Mouse (Mus musculus) intestine, embryonic 15.5 days (tissue): ENCODE data around the gene Commd9. TPM values are rescaled to one million over a fixed set of nuclear protein-coding genes. Genes with fewer than 3 reads are reported as not detected.

Experiments
- ATAC-seq: fragments of 200-750 bp; cut with Nextera tagmentation; 2 replicates; pipeline ENCODE4 v1.8.0; 2017; ENCODE audit warnings: moderate TSS enrichment, moderate library complexity
- H3K27ac ChIP-seq: fragments of 300-500 bp; sonication (generic); 2 replicates; pipeline ENCODE4 v1.5.1; 2015; ENCODE audit warnings: mild to moderate bottlenecking, inconsistent platforms
- H3K27me3 ChIP-seq: fragments of 300-500 bp; sonication (generic); replicated peaks from 2 replicates; pipeline ENCODE4 v1.6.1; 2015; ENCODE audit warnings: inconsistent platforms
- H3K36me3 ChIP-seq: fragments of 300-500 bp; sonication (generic); 2 replicates; pipeline ENCODE4 v1.6.1; 2015; ENCODE audit warnings: inconsistent platforms
- H3K4me1 ChIP-seq: fragments of 300-500 bp; sonication (generic); replicated peaks from 2 replicates; pipeline ENCODE4 v1.6.1; 2015; ENCODE audit warnings: inconsistent platforms
- H3K4me2 ChIP-seq: fragments of 300-500 bp; sonication (generic); replicated peaks from 2 replicates; pipeline ENCODE4 v1.6.1; 2015; ENCODE audit warnings: mild to moderate bottlenecking, inconsistent platforms
- H3K4me3 ChIP-seq: fragments of 300-500 bp; sonication (generic); replicated peaks from 2 replicates; pipeline ENCODE4 v1.5.1; 2015; ENCODE audit warnings: inconsistent platforms
- H3K9ac ChIP-seq: fragments of 300-500 bp; sonication (generic); 2 replicates; pipeline ENCODE4 v1.6.1; 2015; ENCODE audit warnings: inconsistent platforms
- H3K9me3 ChIP-seq: fragments of 300-500 bp; sonication (generic); 2 replicates; pipeline ENCODE4 v1.6.1; 2016; ENCODE audit warnings: inconsistent platforms
- WGBS: fragments of 180-500 bp; shearing (Covaris S2); methylation state at CpG from one replicate; pipeline ENCODE4 v1.1.7; 2015; 5-methylcytosine and 5-hydroxymethylcytosine counted together
- polyA plus RNA-seq: library from polyadenylated mRNA; unstranded; fragments of >200 nt; fragmentation: Nextera tagmentation; extraction: Ambion mirVana; gene quantifications from 2 replicates; pipeline ENCODE4 v1.2.1, GENCODE M21; 2015

Gene Commd9
- polyA plus RNA-seq, 1 experiment from 2014 or later: 65.5 TPM

- no peak overlapping the region for H3K9ac ChIP-seq
- 90% methylated on average over 4 of the region's 4 CpGs for WGBS
- no peak for ATAC-seq
Measured at GRCm38 (mm10) chr2:101922302-101922701, 36.3 kb downstream of the Commd9 start.

GRCm38 (mm10) chr2:101923181-101923580 lies 37.1 kb downstream of the Commd9 start:
- H3K4me1 ChIP-seq: no peaks in the 10 kb centered on the region; the same call in 1 of the 2 replicates
- no peak overlapping the region for H3K27ac ChIP-seq
- no peaks in the 10 kb centered on the region for H3K27me3 ChIP-seq
- no peak overlapping the region for H3K4me3 ChIP-seq
- 0 out of 2 replicates have a peak overlapping the region, but pooled peaks have one; percentile 25 for H3K4me2 ChIP-seq
- no peaks in the 10 kb centered on the region for H3K36me3 ChIP-seq
- no peaks in the 10 kb centered on the region for H3K9me3 ChIP-seq
- no peak overlapping the region for H3K9ac ChIP-seq
- WGBS: 62% methylated on average over 4 of the region's 4 CpGs
- peak; percentile 86 for ATAC-seq

More at GRCm38 (mm10) chr2:101922302-101922701, 36.3 kb downstream of the Commd9 start:
- no peaks in the 10 kb centered on the region for H3K36me3 ChIP-seq
- no peak overlapping the region for H3K4me2 ChIP-seq
- no peaks in the 10 kb centered on the region; the same call in 1 of the 2 replicates for H3K4me1 ChIP-seq
- H3K27ac ChIP-seq: no peak overlapping the region
- H3K27me3 ChIP-seq: no peaks in the 10 kb centered on the region
- H3K9me3 ChIP-seq: no peaks in the 10 kb centered on the region
- H3K4me3 ChIP-seq: no peak overlapping the region

GRCm38 (mm10) chr2:101925183-101925582 lies 39.1 kb downstream of the Commd9 start:
- no peak overlapping the region for H3K4me3 ChIP-seq
- WGBS: 74% methylated on average over 3 of the region's 3 CpGs
- H3K27me3 ChIP-seq: no peaks in the 10 kb centered on the region
- H3K27ac ChIP-seq: no peak overlapping the region
- no peaks in the 10 kb centered on the region for H3K4me1 ChIP-seq
- H3K4me2 ChIP-seq: no peak overlapping the region
- H3K9ac ChIP-seq: no peak overlapping the region
- no peaks in the 10 kb centered on the region for H3K9me3 ChIP-seq
- H3K36me3 ChIP-seq: no peaks in the 10 kb centered on the region
- ATAC-seq: no peak

DNA sequence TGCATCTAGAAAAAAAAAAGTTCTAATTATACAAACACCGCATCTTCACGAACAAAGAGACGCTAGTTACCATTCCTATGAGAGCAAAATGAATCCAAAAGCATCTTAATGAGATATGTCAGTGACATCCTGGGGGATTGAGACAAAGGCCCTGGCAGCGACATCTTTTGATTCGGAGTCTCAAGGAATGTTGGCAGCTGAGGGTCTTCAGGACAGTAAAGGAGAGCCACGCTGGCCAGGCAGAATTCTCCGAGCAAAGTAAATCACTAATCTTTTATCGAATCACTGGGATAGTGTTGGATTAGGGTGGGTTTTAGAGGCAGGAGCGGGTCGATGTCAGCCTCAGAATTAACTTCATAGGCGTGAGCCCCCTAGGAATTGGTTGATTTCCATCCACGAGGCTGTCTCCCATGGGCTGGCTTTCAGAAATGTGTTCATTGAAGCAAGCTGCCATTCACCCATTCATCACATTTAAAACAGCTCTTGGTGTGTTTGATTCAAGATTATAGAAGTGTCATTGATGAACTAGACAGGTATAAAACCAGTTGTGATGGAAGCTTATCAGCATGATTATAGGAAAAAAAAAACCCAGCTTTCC lies 39.6 kb downstream of the Commd9 start:
- no peaks in the 10 kb centered on the region for H3K9me3 ChIP-seq
- H3K4me3 ChIP-seq: no peak overlapping the region
- no peaks in the 10 kb centered on the region for H3K36me3 ChIP-seq
- WGBS: 87% methylated on average over 12 of the region's 12 CpGs
- no peak overlapping the region for H3K27ac ChIP-seq
- H3K27me3 ChIP-seq: no peaks in the 10 kb centered on the region
- no peak overlapping the region for H3K4me2 ChIP-seq
- no peak overlapping the region for H3K9ac ChIP-seq
- ATAC-seq: no peak
- no peaks in the 10 kb centered on the region for H3K4me1 ChIP-seq

GRCm38 (mm10) chr2:101932169-101932936 lies 46.3 kb downstream of the Commd9 start:
- ATAC-seq: peak; percentile 93
- Histone ChIP-seq H3K27ac (0 out of 2 replicates have a peak overlapping the region, but pooled peaks have one; percentile 18), H3K4me2 (no peak overlapping the region), H3K4me3 (no peak overlapping the region), H3K4me1 (no peaks in the 10 kb centered on the region), H3K36me3 (no peaks in the 10 kb centered on the region), H3K9ac (no peak overlapping the region), H3K27me3 (no peaks in the 10 kb centered on the region), H3K9me3 (no peaks in the 10 kb centered on the region)
- WGBS: 69% methylated on average over 14 of the region's 14 CpGs

- Histone ChIP-seq H3K4me1 (no peaks in the 10 kb centered on the region), H3K27ac (no peak overlapping the region), H3K27me3 (no peaks in the 10 kb centered on the region), H3K4me3 (no peak overlapping the region), H3K36me3 (no peaks in the 10 kb centered on the region), H3K4me2 (no peak overlapping the region), H3K9ac (no peak overlapping the region), H3K9me3 (no peaks in the 10 kb centered on the region)
- 84% methylated on average over 3 of the region's 3 CpGs for WGBS
- no peak for ATAC-seq
Measured at GRCm38 (mm10) chr2:101933301-101933700, 47.3 kb downstream of the Commd9 start.

GRCm38 (mm10) chr2:101935006-101935405 lies 49.0 kb downstream of the Commd9 start:
- ATAC-seq: no peak
- WGBS: 74% methylated on average over 1 of the region's 1 CpGs
- Histone ChIP-seq H3K4me1 (no peaks in the 10 kb centered on the region), H3K36me3 (no peaks in the 10 kb centered on the region), H3K27ac (no peak overlapping the region), H3K4me2 (no peak overlapping the region), H3K27me3 (no peaks in the 10 kb centered on the region), H3K9me3 (no peaks in the 10 kb centered on the region), H3K9ac (no peak overlapping the region), H3K4me3 (no peak overlapping the region)

DNA sequence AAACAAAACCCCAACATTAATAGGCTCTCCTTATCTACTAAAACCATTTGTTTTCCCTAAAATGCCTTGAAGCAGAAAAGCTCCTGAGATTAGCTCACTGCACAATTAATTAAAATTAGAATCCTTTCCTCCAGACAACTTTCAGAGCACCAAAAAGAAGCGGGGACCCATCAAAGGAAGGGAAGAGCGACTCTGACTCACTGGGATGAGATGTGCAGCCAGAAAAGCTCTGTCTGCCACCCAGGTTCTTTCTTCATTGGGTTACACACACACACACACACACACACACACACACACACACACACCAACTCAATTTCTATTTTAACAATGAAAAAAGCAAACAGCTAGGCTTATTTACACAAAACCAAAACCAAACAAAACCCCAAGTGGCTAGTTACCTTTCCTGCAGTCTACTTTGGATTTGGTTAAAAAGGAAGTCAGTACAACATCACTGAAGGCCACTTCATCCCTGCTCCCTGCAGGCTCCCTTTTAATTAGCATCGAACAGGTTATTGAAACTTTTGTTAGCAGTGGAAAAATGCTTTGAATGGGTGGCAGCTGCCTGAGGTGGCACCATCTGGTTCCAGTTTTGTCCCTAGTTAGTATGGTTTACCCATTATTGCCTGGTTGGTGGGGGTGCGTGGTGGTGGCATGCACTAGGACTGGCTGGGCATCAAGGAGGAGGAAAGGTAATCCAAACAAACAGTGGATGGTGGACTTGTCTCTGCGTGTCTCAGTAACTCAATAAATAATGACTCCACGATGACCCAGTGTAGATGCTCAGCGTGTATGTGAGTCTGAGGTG lies 64.9 kb downstream of the Commd9 start:
- Histone ChIP-seq H3K27me3 (no peaks in the 10 kb centered on the region), H3K36me3 (peaks cover 5% of the 10 kb centered on the region; the same call in 1 of the 2 replicates), H3K4me2 (no peak overlapping the region), H3K9ac (no peak overlapping the region), H3K4me1 (no peaks in the 10 kb centered on the region; the same call in 1 of the 2 replicates), H3K4me3 (no peak overlapping the region), H3K9me3 (no peaks in the 10 kb centered on the region), H3K27ac (no peak overlapping the region)
- no peak for ATAC-seq
- WGBS: 75% methylated on average over 7 of the region's 7 CpGs

Other genes starting within 250 kb of the Commd9 start
- gene Rag1, start 236.7 kb upstream of the Commd9 start, polyA plus RNA-seq: 0.03 TPM in 1 of 2 replicates, not detected in the other
- 52.0 and 57.2 TPM in 2 replicates for gene B230118H07Rik, start 236.7 kb upstream of the Commd9 start, polyA plus RNA-seq
- gene Traf6, start 207.8 kb upstream of the Commd9 start, polyA plus RNA-seq: 8.2 and 9.2 TPM in 2 replicates
- gene Prr5l, start 3.2 kb upstream of the Commd9 start, polyA plus RNA-seq: 16.5 and 16.9 TPM in 2 replicates